Mouse (Mus musculus) embryonic facial prominence, embryonic 12.5 days (tissue): ENCODE data around the gene Cfd. TPM values are rescaled to one million over a fixed set of nuclear protein-coding genes. Genes with fewer than 3 reads are reported as not detected.
A peak's percentile ranks its signal among the peaks of the same experiment; 100 is the strongest.
"Not testable (repeated sequence)": the region's sequence is repeated elsewhere in the genome, so short reads cannot be mapped to it uniquely, and the experiment has no call there.

Experiments
- ATAC-seq: fragments of 200-750 bp; cut with Nextera tagmentation; 2 replicates; pipeline ENCODE4 v1.8.0; 2017; ENCODE audit not compliant: insufficient number of reproducible peaks, insufficient read depth, low FRiP score, low TSS enrichment
- H3K27ac ChIP-seq: fragments of 300-500 bp; sonication (generic); 2 replicates; pipeline ENCODE4 v1.5.1; 2016; ENCODE audit warnings: mild to moderate bottlenecking
- H3K27me3 ChIP-seq: fragments of 300-500 bp; sonication (generic); 2 replicates; pipeline ENCODE4 v1.6.1; 2016; ENCODE audit warnings: mild to moderate bottlenecking, moderate library complexity
- H3K36me3 ChIP-seq: fragments of 300-500 bp; sonication (generic); 2 replicates; pipeline ENCODE4 v1.6.1; 2016; ENCODE audit warnings: mild to moderate bottlenecking
- H3K4me1 ChIP-seq: fragments of 300-500 bp; sonication (generic); 2 replicates; pipeline ENCODE4 v1.6.1; 2016
- H3K4me2 ChIP-seq: fragments of 300-500 bp; sonication (generic); replicated peaks from 2 replicates; pipeline ENCODE4 v1.6.1; 2016; ENCODE audit warnings: mild to moderate bottlenecking, moderate library complexity
- H3K4me3 ChIP-seq: fragments of 300-500 bp; sonication (generic); 2 replicates; pipeline ENCODE4 v1.5.1; 2016; ENCODE audit warnings: mild to moderate bottlenecking
- H3K9ac ChIP-seq: fragments of 300-500 bp; sonication (generic); 2 replicates; pipeline ENCODE4 v1.6.1; 2016; ENCODE audit warnings: mild to moderate bottlenecking, moderate library complexity
- H3K9me3 ChIP-seq: fragments of 300-500 bp; sonication (generic); 2 replicates; pipeline ENCODE4 v1.6.1; 2016; ENCODE audit warnings: mild to moderate bottlenecking, moderate library complexity
- WGBS: fragments of 180-500 bp; shearing (Covaris S2); methylation state at CpG from one replicate; pipeline ENCODE4 v1.1.7; 2016; 5-methylcytosine and 5-hydroxymethylcytosine counted together
- polyA plus RNA-seq: library from polyadenylated mRNA; unstranded; fragments of >200 nt; fragmentation: Nextera tagmentation; extraction: Ambion mirVana; gene quantifications from 2 replicates; pipeline ENCODE4 v1.2.1, GENCODE M21; 2016

Gene Cfd
- polyA plus RNA-seq, 1 experiment from 2014 or later = not detected

GRCm38 (mm10) chr10:79877757-79878156 lies 12.9 kb upstream of the Cfd start:
- Histone ChIP-seq H3K36me3 (no peaks in the 10 kb centered on the region), H3K27me3 (peaks cover 6% of the 10 kb centered on the region; the same call in 1 of the 2 replicates), H3K9me3 (no peaks in the 10 kb centered on the region), H3K4me1 (peaks cover 23% of the 10 kb centered on the region), H3K4me3 (no peak overlapping the region), H3K27ac (no peak overlapping the region), H3K9ac (no peak overlapping the region), H3K4me2 (no peak overlapping the region)
- 50% methylated on average over 12 of the region's 12 CpGs for WGBS
- no peak for ATAC-seq

GRCm38 (mm10) chr10:79879527-79879926 lies 11.1 kb upstream of the Cfd start:
- Histone ChIP-seq H3K9me3 (no peaks in the 10 kb centered on the region), H3K4me2 (no peak overlapping the region), H3K36me3 (no peaks in the 10 kb centered on the region), H3K27ac (no peak overlapping the region), H3K9ac (no peak overlapping the region), H3K27me3 (peaks cover 13% of the 10 kb centered on the region), H3K4me3 (no peak overlapping the region), H3K4me1 (peaks cover 18% of the 10 kb centered on the region)
- ATAC-seq = no peak
- 56% methylated on average over 3 of the region's 3 CpGs for WGBS

DNA sequence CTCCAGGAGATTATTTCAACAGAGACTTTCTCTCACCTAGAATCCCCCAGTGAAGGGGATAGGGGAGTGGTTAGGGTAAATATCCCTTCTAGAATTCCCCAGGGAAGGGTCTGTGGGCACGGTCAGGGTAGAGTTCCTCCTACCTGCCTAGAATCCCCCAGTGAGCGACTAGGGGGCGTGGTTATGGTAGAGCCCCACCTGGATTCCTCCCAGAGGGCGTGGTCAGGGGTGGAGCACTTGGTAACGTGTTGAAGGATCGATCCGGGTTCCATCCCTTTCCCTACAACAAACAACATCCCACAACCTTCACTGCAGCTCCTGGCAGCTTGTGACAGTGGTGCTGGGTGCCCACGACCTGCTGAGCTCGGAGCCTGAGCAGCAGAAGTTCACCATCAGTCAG lies 9.9 kb upstream of the Cfd start:
- WGBS = 17% methylated on average over 9 of the region's 9 CpGs
- no peak overlapping the region for H3K4me2 ChIP-seq
- no peaks in the 10 kb centered on the region for H3K9me3 ChIP-seq
- ATAC-seq = no peak
- H3K27me3 ChIP-seq = peaks cover 13% of the 10 kb centered on the region
- no peak overlapping the region for H3K27ac ChIP-seq
- no peak overlapping the region for H3K9ac ChIP-seq
- no peak overlapping the region for H3K4me3 ChIP-seq
- no peaks in the 10 kb centered on the region for H3K36me3 ChIP-seq
- H3K4me1 ChIP-seq = peaks cover 13% of the 10 kb centered on the region

DNA sequence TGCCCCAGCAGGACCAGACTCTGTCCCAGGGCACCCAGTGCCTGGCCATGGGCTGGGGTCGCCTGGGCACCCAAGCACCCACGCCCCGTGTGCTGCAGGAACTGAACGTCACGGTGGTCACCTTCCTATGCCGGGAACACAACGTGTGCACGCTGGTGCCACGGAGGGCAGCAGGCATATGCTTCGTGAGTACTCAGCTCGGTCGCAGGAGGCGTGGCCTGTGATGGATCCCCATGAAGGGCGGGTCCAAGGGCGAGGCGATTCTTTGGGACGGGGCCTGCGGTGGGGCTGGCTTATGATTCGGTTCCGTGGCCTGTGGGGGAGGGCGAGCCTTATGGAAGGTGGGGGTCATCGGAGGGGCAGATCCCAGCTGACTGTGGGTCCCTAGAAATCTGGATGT lies 8.7 kb upstream of the Cfd start:
- Histone ChIP-seq H3K4me1 (peaks cover 13% of the 10 kb centered on the region), H3K4me3 (peak overlapping the region; percentile 16), H3K9ac (no peak overlapping the region; the same call in 1 of the 2 replicates), H3K36me3 (no peaks in the 10 kb centered on the region), H3K27me3 (peaks cover 13% of the 10 kb centered on the region), H3K9me3 (no peaks in the 10 kb centered on the region), H3K4me2 (peak overlapping the region; percentile 47), H3K27ac (no peak overlapping the region)
- ATAC-seq = no peak
- 7% methylated on average over 22 of the region's 22 CpGs for WGBS

GRCm38 (mm10) chr10:79883297-79884084 lies 7.2 kb upstream of the Cfd start:
- Histone ChIP-seq H3K9ac (peak overlapping the region; percentile 29; the same call in 1 of the 2 replicates), H3K9me3 (no peaks in the 10 kb centered on the region), H3K36me3 (no peaks in the 10 kb centered on the region), H3K4me1 (peaks cover 13% of the 10 kb centered on the region), H3K4me3 (no peak overlapping the region), H3K27me3 (peaks cover 13% of the 10 kb centered on the region), H3K4me2 (no peak overlapping the region; the same call in 1 of the 2 replicates), H3K27ac (no peak overlapping the region)
- WGBS = 12% methylated on average over 22 of the region's 22 CpGs
- ATAC-seq = no peak

GRCm38 (mm10) chr10:79884446-79884845 lies 6.2 kb upstream of the Cfd start:
- Histone ChIP-seq H3K4me1 (peaks cover 13% of the 10 kb centered on the region), H3K9me3 (no peaks in the 10 kb centered on the region), H3K36me3 (no peaks in the 10 kb centered on the region), H3K27me3 (peaks cover 13% of the 10 kb centered on the region), H3K4me3 (no peak overlapping the region), H3K27ac (no peak overlapping the region), H3K4me2 (no peak overlapping the region), H3K9ac (no peak overlapping the region)
- 70% methylated on average over 4 of the region's 4 CpGs for WGBS
- no peak for ATAC-seq

- not testable (repeated sequence) for ATAC-seq, H3K9ac ChIP-seq, H3K4me2 ChIP-seq, H3K9me3 ChIP-seq, H3K36me3 ChIP-seq, H3K4me3 ChIP-seq, H3K27ac ChIP-seq
- Histone ChIP-seq H3K4me1 (peaks cover 11% of the 10 kb centered on the region), H3K27me3 (peaks cover 13% of the 10 kb centered on the region)
- WGBS = 81% methylated on average over 3 of the region's 3 CpGs
These were observed 5.7 kb upstream of the Cfd start for GRCm38 (mm10) chr10:79884938-79885337.

DNA sequence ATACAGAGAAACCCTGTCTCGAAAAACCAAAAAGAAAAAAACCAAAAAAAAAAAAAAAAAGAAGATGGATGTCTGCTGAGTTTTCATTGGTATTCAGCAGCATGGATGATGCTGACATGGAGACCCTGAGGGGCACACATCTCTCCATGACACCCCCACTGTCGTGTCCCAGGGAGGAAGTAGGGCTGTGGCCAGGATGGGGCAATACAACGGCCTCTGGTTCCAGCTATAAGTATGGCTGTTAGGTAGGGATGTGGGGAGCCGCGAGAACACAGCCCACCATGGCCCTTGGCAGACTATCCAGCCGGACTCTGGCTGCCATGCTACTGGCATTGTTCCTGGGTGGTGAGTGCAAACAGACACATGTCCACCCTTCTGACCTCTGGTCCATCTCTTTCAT lies 4.6 kb upstream of the Cfd start, which contains the start of gene Elane:
Elane (plus strand) TSS at position 194 of the 400 bp plus-strand sequence.
- Histone ChIP-seq H3K27me3 (peaks cover 9% of the 10 kb centered on the region), H3K27ac (no peak within 1 kb of the TSS), H3K4me2 (no peak within 1 kb of the TSS), H3K4me3 (no peak within 1 kb of the TSS), H3K4me1 (peaks cover 11% of the 10 kb centered on the region), H3K36me3 (no peaks in the 10 kb centered on the region), H3K9me3 (no peaks in the 10 kb centered on the region), H3K9ac (no peak within 1 kb of the TSS)
- 79% methylated on average over 6 of the region's 6 CpGs for WGBS
- no peak for ATAC-seq

- WGBS = 75% methylated on average over 8 of the region's 8 CpGs
- Histone ChIP-seq H3K9ac (no peak overlapping the region), H3K4me2 (no peak overlapping the region), H3K4me1 (peaks cover 11% of the 10 kb centered on the region), H3K4me3 (no peak overlapping the region), H3K9me3 (no peaks in the 10 kb centered on the region), H3K36me3 (no peaks in the 10 kb centered on the region), H3K27ac (no peak overlapping the region), H3K27me3 (peaks cover 8% of the 10 kb centered on the region)
- no peak for ATAC-seq
These were observed 4.0 kb upstream of the Cfd start for GRCm38 (mm10) chr10:79886611-79887010.

DNA sequence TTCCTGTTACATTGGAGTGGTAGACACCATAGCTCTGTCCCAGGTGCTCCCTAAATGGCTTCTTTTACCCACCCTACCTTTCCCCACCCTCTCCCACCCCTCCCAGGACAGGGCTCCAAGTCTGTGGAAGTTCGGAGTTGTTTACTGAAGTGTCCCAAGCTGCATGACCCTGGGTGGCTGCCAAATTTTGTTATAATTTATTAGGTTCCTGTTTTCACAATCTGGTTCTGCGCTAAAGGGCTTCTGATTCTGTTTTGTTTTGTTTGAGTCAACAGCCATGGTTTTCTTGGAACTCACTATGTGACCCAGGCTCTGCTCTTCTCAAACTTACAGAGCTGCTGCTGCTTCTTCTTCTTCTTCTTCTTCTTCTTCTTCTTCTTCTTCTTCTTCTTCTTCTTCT lies 1.3 kb upstream of the Cfd start:
- Histone ChIP-seq H3K9ac (no peak overlapping the region), H3K9me3 (no peaks in the 10 kb centered on the region), H3K4me1 (no peaks in the 10 kb centered on the region), H3K4me2 (no peak overlapping the region), H3K27ac (no peak overlapping the region), H3K36me3 (peaks cover 7% of the 10 kb centered on the region; the same call in 1 of the 2 replicates), H3K4me3 (no peak overlapping the region), H3K27me3 (no peaks in the 10 kb centered on the region)
- ATAC-seq = no peak
- WGBS = 78% methylated on average over 2 of the region's 2 CpGs

DNA sequence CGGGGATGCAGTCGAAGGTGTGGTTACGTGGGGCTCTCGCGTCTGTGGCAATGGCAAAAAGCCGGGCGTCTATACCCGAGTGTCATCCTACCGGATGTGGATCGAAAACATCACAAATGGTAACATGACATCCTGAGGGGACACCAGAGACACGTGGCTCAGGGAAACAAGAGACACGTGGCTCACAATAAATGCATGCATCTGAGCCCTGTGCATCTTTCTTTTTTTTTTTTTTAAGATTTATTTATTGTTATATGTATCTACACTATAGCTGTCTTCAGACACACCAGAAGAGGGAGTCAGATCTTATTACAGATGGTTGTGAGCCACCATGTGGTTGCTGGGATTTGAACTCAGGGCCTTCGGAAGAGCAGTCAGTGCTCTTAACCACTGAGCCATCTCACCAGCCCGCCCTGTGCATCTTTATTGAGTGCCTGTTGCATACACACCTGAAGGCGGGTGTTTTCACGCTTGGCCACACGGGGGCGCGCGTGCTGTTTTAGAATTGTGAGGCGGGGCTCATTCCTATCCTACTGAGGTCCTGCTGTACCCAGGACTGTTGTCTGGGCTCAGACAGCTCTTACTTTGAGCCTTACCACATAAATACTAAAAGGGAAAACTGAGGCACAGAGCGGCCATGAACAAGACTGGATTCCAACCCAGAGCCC lies 1.9 kb downstream of the Cfd start:
- ATAC-seq, H3K9ac ChIP-seq, H3K4me2 ChIP-seq, H3K27me3 ChIP-seq, H3K9me3 ChIP-seq, H3K27ac ChIP-seq, H3K4me3 ChIP-seq, H3K4me1 ChIP-seq: not testable (repeated sequence)
- 43% methylated on average over 22 of the region's 22 CpGs for WGBS
- H3K36me3 ChIP-seq = peaks cover 36% of the 10 kb centered on the region

DNA sequence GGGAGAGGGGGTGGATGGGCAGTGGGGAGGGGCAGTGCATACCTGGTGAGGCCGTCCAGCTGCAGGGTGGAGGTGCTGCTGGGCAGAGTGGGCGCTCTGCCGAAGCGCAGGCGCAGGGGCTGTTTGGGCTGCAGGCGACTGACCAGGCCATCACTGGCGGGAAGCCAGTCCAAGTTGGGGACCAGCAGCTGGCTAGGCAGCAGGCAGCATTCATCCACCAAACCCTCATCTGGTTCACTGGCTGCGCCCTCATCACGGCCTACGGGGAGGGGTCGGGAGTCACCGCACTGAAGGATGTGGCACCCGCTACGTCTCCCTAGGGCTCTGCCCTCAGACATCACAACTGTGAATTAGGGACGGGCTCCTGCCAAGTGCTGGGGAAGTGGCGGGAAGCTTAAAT lies 5.7 kb downstream of the Cfd start:
- H3K4me3 ChIP-seq = no peak overlapping the region
- no peak overlapping the region for H3K4me2 ChIP-seq
- H3K27ac ChIP-seq = no peak overlapping the region
- no peaks in the 10 kb centered on the region for H3K9me3 ChIP-seq
- WGBS = 92% methylated on average over 16 of the region's 16 CpGs
- no peaks in the 10 kb centered on the region for H3K4me1 ChIP-seq
- no peak overlapping the region for H3K9ac ChIP-seq
- H3K27me3 ChIP-seq = no peaks in the 10 kb centered on the region
- no peak for ATAC-seq
- peaks cover 69% of the 10 kb centered on the region for H3K36me3 ChIP-seq
